Mouse (Mus musculus) heart, postnatal 0 days (tissue): ENCODE data around the gene Nacc2. TPM values are rescaled to one million over a fixed set of nuclear protein-coding genes. Genes with fewer than 3 reads are reported as not detected.

ENCODE experiments used
- ATAC-seq: fragments of 200-750 bp; cut with Nextera tagmentation; 2 replicates; pipeline ENCODE4 v1.8.0; 2017; ENCODE audit warnings: low read depth, moderate number of reproducible peaks, moderate library complexity; ENCODE audit not compliant: insufficient read depth
- DNase-seq: peaks from one replicate; pipeline ENCODE4 v3.0.0-alpha.2; 2016; ENCODE audit warnings: low spot score
- H3K27ac ChIP-seq: fragments of 300-500 bp; sonication (generic); 2 replicates; pipeline ENCODE4 v1.5.1; 2014; ENCODE audit warnings: low read depth, mild to moderate bottlenecking
- H3K27me3 ChIP-seq: fragments of 300-500 bp; sonication (generic); 2 replicates; pipeline ENCODE4 v1.6.1; 2014; ENCODE audit warnings: low read length, mixed read lengths; ENCODE audit not compliant: control insufficient read depth, insufficient read depth
- H3K36me3 ChIP-seq: fragments of 300-500 bp; sonication (generic); replicated peaks from 2 replicates; pipeline ENCODE4 v1.6.1; 2014; ENCODE audit warnings: low read length, mixed read lengths; ENCODE audit not compliant: control insufficient read depth, insufficient read depth
- H3K4me1 ChIP-seq: fragments of 300-500 bp; sonication (generic); 2 replicates; pipeline ENCODE4 v1.6.1; 2014; ENCODE audit warnings: antibody characterized with exemption; ENCODE audit not compliant: control insufficient read depth, insufficient read depth
- H3K4me2 ChIP-seq: fragments of 300-500 bp; sonication (generic); 2 replicates; pipeline ENCODE4 v1.6.1; 2014; ENCODE audit warnings: low read depth, mild to moderate bottlenecking, low read length, moderate library complexity
- H3K4me3 ChIP-seq: fragments of 300-500 bp; sonication (generic); 2 replicates; pipeline ENCODE4 v1.5.1; 2014; ENCODE audit warnings: low read depth, low read length
- H3K9ac ChIP-seq: fragments of 300-500 bp; sonication (generic); replicated peaks from 2 replicates; pipeline ENCODE4 v1.6.1; 2014; ENCODE audit warnings: low read depth, low read length, mixed read lengths
- H3K9me3 ChIP-seq: fragments of 300-500 bp; sonication (generic); replicated peaks from 2 replicates; pipeline ENCODE4 v1.6.1; 2016; ENCODE audit warnings: low read length; ENCODE audit not compliant: control insufficient read depth
- CTCF ChIP-seq: IDR thresholded peaks from 2 replicates; pipeline ENCODE4 v1.5.1; 2016; ENCODE audit warnings: antibody characterized with exemption, control low read depth, low read depth
- EP300 ChIP-seq: IDR thresholded peaks from 2 replicates; pipeline ENCODE4 v1.6.1; 2016; ENCODE audit warnings: antibody characterized with exemption, low read depth
- WGBS: fragments of 180-500 bp; shearing (Covaris S2); extraction: QIAGEN DNeasy Blood & Tissue Kit; methylation state at CpG from one replicate; pipeline ENCODE4 v1.1.7; 2014; 5-methylcytosine and 5-hydroxymethylcytosine counted together
- polyA plus RNA-seq: library from polyadenylated mRNA; unstranded; fragments of >200 nt; fragmentation: Nextera tagmentation; extraction: Ambion mirVana; gene quantifications from 2 replicates; pipeline ENCODE4 v1.2.1, GENCODE M21; 2015
- total RNA-seq: library from RNA; depleted of rRNA; stranded (reverse); fragments of >200 nt; gene quantifications from 2 replicates; pipeline ENCODE4 v1.2.3, GENCODE M21; 2014; ENCODE audit warnings: low replicate concordance

Gene Nacc2
- total and polyA plus RNA-seq, 2 experiments from 2014 or later = 6.9 to 20.6 TPM

- no peaks in the 10 kb centered on the region for H3K9me3 ChIP-seq
- WGBS = 94% methylated on average over 1 of the region's 1 CpGs
- H3K4me2 ChIP-seq = no peak overlapping the region
- no peaks in the 10 kb centered on the region for H3K4me1 ChIP-seq
- ATAC-seq (no peak), DNase-seq (no peak)
- no peak overlapping the region for H3K27ac ChIP-seq
- no peak overlapping the region for H3K9ac ChIP-seq
- no peak overlapping the region for H3K4me3 ChIP-seq
- H3K36me3 ChIP-seq = no peaks in the 10 kb centered on the region
- no peaks in the 10 kb centered on the region for H3K27me3 ChIP-seq
- no peak for TF ChIP-seq CTCF
- no peak for TF ChIP-seq EP300
Observed at GRCm38 (mm10) chr2:26068592-26068991, 54.4 kb downstream of the Nacc2 start.

- Histone ChIP-seq H3K4me2 (no peak overlapping the region), H3K36me3 (no peaks in the 10 kb centered on the region), H3K4me1 (no peaks in the 10 kb centered on the region), H3K27me3 (no peaks in the 10 kb centered on the region), H3K4me3 (no peak overlapping the region), H3K9ac (no peak overlapping the region), H3K9me3 (no peaks in the 10 kb centered on the region), H3K27ac (no peak overlapping the region)
- WGBS = 73% methylated on average over 7 of the region's 7 CpGs
- TF ChIP-seq EP300 (no peak), CTCF (no peak)
- DNase-seq = no peak
- no peak for ATAC-seq
Observed at GRCm38 (mm10) chr2:26068175-26068574, 54.8 kb downstream of the Nacc2 start.

- no peaks in the 10 kb centered on the region for H3K27me3 ChIP-seq
- WGBS = 81% methylated on average over 14 of the region's 14 CpGs
- ATAC-seq (no peak), DNase-seq (no peak)
- H3K4me2 ChIP-seq = no peak overlapping the region
- H3K4me1 ChIP-seq = no peaks in the 10 kb centered on the region
- H3K36me3 ChIP-seq = 0 out of 2 replicates have a peak, but pooled peaks cover 2% of the 10 kb centered on the region
- H3K4me3 ChIP-seq = no peak overlapping the region
- H3K9ac ChIP-seq = no peak overlapping the region
- no peaks in the 10 kb centered on the region for H3K9me3 ChIP-seq
- H3K27ac ChIP-seq = no peak overlapping the region
- TF ChIP-seq CTCF = no peak
- TF ChIP-seq EP300 = no peak
Observed at GRCm38 (mm10) chr2:26066527-26066926, 56.5 kb downstream of the Nacc2 start.

GRCm38 (mm10) chr2:26062742-26063427, 60.1 kb downstream of the Nacc2 start:
- no peaks in the 10 kb centered on the region for H3K4me1 ChIP-seq
- H3K27ac ChIP-seq = no peak overlapping the region
- 0 out of 2 replicates have a peak, but pooled peaks cover 14% of the 10 kb centered on the region for H3K36me3 ChIP-seq
- no peaks in the 10 kb centered on the region for H3K27me3 ChIP-seq
- no peak for DNase-seq
- 74% methylated on average over 13 of the region's 13 CpGs for WGBS
- no peak for TF ChIP-seq CTCF
- TF ChIP-seq EP300 = no peak
- no peak overlapping the region for H3K4me3 ChIP-seq
- H3K9me3 ChIP-seq = no peaks in the 10 kb centered on the region
- H3K4me2 ChIP-seq = no peak overlapping the region
- ATAC-seq = no peak
- H3K9ac ChIP-seq = no peak overlapping the region

GRCm38 (mm10) chr2:26062241-26062640, 60.8 kb downstream of the Nacc2 start:
- no peak overlapping the region for H3K4me3 ChIP-seq
- ATAC-seq (no peak), DNase-seq (no peak)
- 0 out of 2 replicates have a peak, but pooled peaks cover 14% of the 10 kb centered on the region for H3K36me3 ChIP-seq
- no peak overlapping the region for H3K9ac ChIP-seq
- no peaks in the 10 kb centered on the region for H3K9me3 ChIP-seq
- no peak overlapping the region for H3K27ac ChIP-seq
- TF ChIP-seq EP300 (no peak), CTCF (no peak)
- no peak overlapping the region for H3K4me2 ChIP-seq
- H3K4me1 ChIP-seq = no peaks in the 10 kb centered on the region
- 58% methylated on average over 4 of the region's 4 CpGs for WGBS
- no peaks in the 10 kb centered on the region for H3K27me3 ChIP-seq

GRCm38 (mm10) chr2:26061018-26061666, 61.9 kb downstream of the Nacc2 start:
- Histone ChIP-seq H3K9me3 (no peaks in the 10 kb centered on the region), H3K36me3 (0 out of 2 replicates have a peak, but pooled peaks cover 14% of the 10 kb centered on the region), H3K4me1 (no peaks in the 10 kb centered on the region), H3K4me3 (no peak overlapping the region), H3K9ac (no peak overlapping the region), H3K4me2 (no peak overlapping the region), H3K27ac (no peak overlapping the region), H3K27me3 (no peaks in the 10 kb centered on the region)
- DNase-seq (no peak), ATAC-seq (no peak)
- WGBS = 75% methylated on average over 21 of the region's 21 CpGs
- TF ChIP-seq EP300 = no peak
- TF ChIP-seq CTCF = no peak
